Mouse (Mus musculus) monocyte, adult 5-6 weeks (primary cell): ENCODE measurements around the gene Togaram2. TPM values are rescaled to one million over a fixed set of nuclear protein-coding genes. Genes with fewer than 3 reads are reported as not detected.

Experiments
- total RNA-seq: library from RNA; stranded (forward); fragments of 200-1000, 200-491, 200-594 nt; gene quantifications from 3 replicates; pipeline ENCODE4 v1.2.3, GENCODE M21; 2017

Gene Togaram2
- total RNA-seq, 1 experiment from 2014 or later = not detected

Other genes with a start within 250 kb of the Togaram2 start
- 11.7 to 54.1 TPM (median 17.0 TPM) in 3 replicates for gene Gm4707, start 213.3 kb upstream of the Togaram2 start, total RNA-seq
- gene Smchd1, start 197.9 kb upstream of the Togaram2 start, total RNA-seq = 196 to 255 TPM (median 202 TPM) in 3 replicates
- gene Ndc80, start 146.4 kb upstream of the Togaram2 start, total RNA-seq = 27.2 to 27.7 TPM (median 27.3 TPM) in 3 replicates
- 1.4 TPM in 1 of 3 replicates, not detected in the others for gene Spdya, start 121.2 kb upstream of the Togaram2 start, total RNA-seq
- 148 to 191 TPM (median 165 TPM) in 3 replicates for gene Wdr43, start 57.4 kb upstream of the Togaram2 start, total RNA-seq
- gene Pcare, start 79.6 kb downstream of the Togaram2 start, total RNA-seq = not detected in 3 replicates
- 3.0 to 6.8 TPM (median 5.3 TPM) in 3 replicates for gene Clip4, start 95.2 kb downstream of the Togaram2 start, total RNA-seq